Mouse (Mus musculus): ENCODE results near the gene Zfp592.

The Zfp592 gene

DNA sequence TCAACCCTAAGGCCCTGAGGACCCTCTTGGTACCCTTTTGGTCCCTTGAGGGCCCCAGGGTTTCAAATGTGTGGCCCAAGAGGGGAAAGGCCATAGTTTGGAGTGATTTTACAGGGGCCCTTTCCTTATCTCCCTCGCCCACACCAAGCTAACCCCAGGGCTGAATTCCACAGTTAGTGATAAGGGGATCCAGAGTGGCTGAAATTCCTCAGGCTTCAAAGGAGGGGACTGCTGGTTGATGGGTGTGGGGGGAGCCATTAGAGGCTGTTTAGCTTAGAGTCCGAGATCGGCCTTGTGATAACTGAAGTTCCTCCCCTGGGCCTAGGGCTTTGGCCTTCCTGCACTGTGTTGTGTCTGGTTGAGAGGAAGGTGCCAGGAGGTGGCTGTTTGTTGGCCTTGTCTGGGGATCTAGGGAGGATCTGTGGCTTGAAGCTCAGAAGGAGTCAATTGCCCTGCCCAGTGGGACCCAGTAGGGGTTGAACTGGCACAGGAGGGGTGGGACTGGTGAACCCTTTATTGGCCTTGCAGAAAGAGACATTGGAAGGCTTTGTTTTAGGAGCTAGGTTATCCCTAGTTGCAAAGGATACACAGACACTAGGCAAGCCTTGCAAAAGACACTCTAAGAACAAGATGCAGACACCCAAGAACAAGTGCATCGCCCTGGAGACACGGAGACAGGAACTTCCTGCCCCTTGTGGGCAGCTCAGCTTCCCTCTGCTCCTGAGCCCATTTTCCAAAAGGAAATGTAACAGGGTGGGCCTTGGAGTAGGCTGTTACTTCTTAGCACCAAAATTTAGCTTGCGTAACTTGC, 64.6 kb downstream of the Zfp592 start:
- DNase-seq, result no peak

DNA sequence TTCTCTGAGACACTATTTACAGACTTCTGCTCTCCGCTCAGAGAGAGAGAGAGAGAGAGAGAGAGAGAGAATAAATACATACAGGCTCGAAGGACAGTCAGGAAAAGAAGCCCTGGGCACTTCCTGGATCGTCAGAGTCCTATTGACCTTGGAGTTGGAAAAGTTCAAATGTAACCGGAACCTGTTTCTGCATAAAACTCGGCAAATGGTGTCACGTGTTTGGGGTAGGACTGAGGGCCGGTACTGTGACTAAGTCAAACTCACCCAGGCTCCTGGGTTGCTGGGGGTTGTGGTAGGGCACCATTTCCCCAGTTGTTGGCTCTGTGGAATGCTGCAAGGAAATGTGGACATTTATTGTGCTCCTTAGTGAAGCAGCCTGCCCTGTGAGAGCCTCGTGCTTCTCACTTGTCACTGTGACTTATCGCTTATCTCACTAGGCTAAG, 65.3 kb downstream of the Zfp592 start:
- DNase-seq, result no peak

GRCm38 (mm10) chr7:81059388-81059787, 65.9 kb downstream of the Zfp592 start:
- peak; percentile 35 to 49 for DNase-seq

GRCm38 (mm10) chr7:81060908-81061307, 67.4 kb downstream of the Zfp592 start:
- DNase-seq, result peak in 1 of 2 experiments; percentile 31

DNA sequence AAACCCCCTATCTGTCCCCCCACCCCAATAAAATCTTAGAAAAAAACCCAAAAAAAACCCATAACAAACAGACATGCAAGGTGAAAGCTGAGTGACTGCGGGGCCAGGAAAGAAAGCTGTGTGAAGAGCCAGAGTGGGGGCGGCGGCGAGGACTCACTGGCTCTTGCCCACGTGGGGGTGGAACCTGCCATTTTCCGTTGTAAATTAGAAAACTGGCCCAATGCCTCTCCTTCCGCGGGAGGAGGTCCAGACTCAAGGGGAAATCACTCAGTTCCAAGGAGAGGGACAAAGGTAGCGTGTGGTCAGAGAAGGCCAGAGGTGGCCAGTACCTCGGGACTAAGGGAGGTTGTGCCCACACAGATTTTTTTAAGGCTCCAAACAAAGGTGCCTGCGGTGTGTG, 68.5 kb downstream of the Zfp592 start:
- peak in 1 of 2 experiments; percentile 18 for DNase-seq

DNA sequence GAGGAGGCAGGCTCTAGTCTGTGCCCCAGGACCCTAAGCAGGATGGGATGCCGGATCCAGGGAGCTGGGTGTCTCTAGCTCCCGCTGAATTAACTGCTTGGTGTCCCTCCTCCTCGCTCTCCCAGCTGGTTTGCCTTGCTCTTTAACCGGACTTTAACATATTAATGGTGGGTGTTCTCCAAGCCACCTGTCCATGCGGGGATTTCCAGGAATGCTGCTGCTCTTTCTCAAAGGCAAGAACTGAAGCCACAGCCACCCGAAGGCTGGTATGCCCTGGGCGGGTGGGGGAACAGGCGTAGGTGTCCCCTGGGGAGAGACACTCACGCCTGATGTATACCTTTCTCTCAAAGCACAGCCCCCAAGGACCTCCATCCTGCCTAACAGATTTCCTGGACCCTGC, 69.9 kb downstream of the Zfp592 start:
- no peak for DNase-seq

DNA sequence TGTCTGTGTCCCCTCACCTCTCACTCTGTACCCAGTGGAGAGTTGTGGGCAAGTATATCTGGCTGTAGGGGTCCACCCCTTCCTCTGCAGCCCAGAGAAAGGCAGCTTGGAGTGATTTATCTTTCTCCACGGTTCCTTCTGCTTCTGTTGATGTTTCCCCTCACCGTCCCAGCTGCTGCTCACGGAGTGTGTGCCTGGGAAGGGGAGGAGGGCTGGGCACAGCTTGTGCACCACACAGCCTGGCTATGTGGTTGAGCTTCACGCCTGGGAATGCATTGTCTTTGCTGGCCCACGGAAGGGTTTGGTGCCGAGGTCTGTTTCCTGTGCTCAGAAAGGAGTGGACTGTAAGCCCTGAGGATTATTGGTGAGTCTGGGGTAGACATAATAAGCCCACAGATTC, 73.2 kb downstream of the Zfp592 start:
- DNase-seq, result no peak

- no peak for DNase-seq
These were observed 79.0 kb downstream of the Zfp592 start for GRCm38 (mm10) chr7:81072463-81072862.

DNA sequence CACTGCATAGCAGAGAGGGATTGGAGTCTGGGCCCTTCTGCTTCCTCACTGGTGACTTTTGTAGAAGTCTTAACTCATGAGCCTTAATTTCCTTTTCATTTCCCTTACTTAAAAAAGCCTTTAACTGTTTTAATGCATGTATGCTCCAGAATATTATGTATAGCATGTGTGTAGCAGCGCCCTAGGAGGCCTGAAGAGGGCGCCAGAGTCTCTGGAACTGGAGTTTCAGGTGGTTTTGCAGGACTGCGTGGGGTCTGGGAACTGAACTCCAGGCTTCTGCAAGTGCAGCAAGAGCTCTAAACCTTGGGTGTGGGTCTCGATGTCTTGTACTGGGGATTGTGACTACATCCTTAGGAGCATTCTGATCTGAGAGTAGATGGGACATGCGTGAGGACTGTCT, 79.8 kb downstream of the Zfp592 start:
- no peak for DNase-seq

- DNase-seq, result no peak
These were observed 81.1 kb downstream of the Zfp592 start for GRCm38 (mm10) chr7:81074546-81074945.

- no peak for DNase-seq
These were observed 81.8 kb downstream of the Zfp592 start for GRCm38 (mm10) chr7:81075299-81075698.

DNA sequence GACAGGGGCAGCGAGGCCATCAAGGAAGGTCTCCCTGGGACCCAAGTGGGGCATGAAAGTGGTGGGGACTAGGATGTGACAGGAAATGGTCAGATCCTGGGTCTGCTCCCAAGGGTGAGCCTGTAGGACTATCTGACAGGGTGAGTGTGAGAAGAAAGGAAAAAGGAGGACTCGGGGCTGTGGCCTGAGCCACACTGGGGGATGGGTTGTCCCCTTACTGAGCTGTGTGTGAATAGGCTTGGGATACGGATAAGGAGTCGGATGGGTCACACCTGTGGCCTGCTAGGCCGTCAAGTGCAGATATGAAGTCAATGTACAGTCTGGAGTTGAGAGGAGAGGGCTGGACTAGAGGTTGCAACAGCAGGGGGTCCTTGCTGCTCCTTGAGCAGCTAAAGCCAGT, 82.3 kb downstream of the Zfp592 start:
- no peak for DNase-seq

- DNase-seq, result no peak
These were observed 83.5 kb downstream of the Zfp592 start for GRCm38 (mm10) chr7:81077009-81077408.

GRCm38 (mm10) chr7:81078740-81079139, 85.3 kb downstream of the Zfp592 start:
- no peak for DNase-seq

DNA sequence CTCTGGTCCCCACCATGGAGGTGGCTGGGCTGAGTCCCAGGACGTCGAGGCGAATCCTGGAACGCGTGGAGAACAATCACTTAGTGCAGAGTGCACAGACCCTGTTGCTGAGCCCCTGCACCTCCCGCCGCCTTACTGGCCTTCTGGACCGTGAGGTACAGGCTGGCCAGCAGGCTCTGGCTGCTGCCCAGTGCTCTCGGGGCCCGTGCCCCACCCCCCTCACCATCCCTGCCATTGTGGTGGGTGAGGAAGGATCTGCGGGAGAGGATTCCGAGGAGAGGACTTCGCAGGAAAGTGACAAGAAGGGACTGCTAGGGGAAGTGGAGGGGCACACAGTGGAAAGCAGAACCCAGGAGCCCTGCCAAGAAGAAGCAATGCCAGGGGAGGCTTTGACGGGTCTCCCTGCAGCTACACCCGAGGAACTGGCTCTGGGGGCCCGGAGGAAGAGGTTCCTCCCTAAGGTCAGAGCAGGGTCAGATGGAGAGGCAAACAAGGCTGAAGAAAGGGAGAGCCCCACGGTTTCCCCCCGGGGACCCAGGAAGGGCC, 100.0 kb downstream of the Zfp592 start:
- DNase-seq, result peak; percentile 36 to 45

DNA sequence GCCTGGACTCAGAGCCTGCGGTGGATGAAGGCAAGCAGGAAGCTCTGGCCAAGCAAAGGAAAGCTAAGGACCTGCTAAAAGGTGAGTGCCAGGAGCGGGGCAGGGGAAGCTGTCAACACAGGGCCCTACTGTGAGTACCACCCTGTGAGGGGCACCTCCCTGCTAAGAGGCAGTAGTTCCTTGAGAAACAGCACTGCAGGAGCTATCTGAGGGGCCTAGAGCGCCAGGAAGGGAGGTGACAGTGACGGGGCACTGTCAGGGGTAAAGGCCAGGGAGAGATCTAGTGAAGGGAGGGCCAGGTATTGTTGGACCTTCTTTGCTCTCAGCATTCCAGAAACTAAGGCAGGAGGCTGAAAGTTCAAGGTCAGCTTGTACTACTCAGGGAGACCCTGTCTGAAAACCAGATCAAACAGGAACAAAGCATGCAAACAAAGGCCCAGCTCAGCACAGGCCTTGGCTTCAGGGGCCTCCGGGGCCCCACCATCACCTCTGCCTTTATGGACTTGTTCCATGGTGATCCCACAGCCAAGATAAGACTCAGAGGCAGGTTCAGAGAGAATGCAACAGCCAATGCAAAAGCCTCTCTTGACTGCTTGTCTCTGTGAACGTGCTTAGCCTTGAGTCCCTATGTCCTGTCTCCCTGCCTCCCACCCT, 100.8 kb downstream of the Zfp592 start:
- DNase-seq, result no peak

All from cerebellum, postnatal 14 days (tissue).